Comparison of ENCODE assay signal across 9 mouse cellular contexts in genomic region chr16:35422141-35422540, GRCm38 (mm10). TPM values are rescaled to one million over a fixed set of nuclear protein-coding genes. Genes with fewer than 3 reads are reported as not detected.
DNase-seq lines count a peak whose midpoint lies in the region; ATAC-seq lines count a peak whose summit lies in the region.
"Had no signal": no experiment of that assay in that cellular context is flagged by ENCODE, and none has a peak within 500 bp of the region (broad histone marks: within the 10 kb centered on the region; RNA-seq: fewer than 3 reads in every experiment).

No protein-coding gene starts in this region.

- ATAC-seq in hindbrain, embryonic 16.5 days = no peak
- ATAC-seq in embryonic facial prominence, embryonic 11.5 days (replicated peaks; ENCODE audit: insufficient number of reproducible peaks, low FRiP score, low TSS enrichment, low read depth) = no peak
- ATAC-seq in lung, embryonic 15.5 days (ENCODE audit: borderline replicate concordance, extremely low read depth, low FRiP score, low TSS enrichment) = peak; percentile 31; the same call in 1 of the 2 replicates
- no peak for ATAC-seq in inflammation-experienced regulatory T-cells, adult 6 months

- H3K27ac ChIP-seq in hindbrain, embryonic 10.5 days = no peak overlapping the region
- H3K27ac ChIP-seq in hindbrain, embryonic 16.5 days (ENCODE audit: low read depth, low read length) = no peak overlapping the region
- no peak overlapping the region for H3K27ac ChIP-seq in embryonic facial prominence, embryonic 11.5 days (replicated peaks; ENCODE audit: low read depth, low read length)
- H3K27ac ChIP-seq in lung, embryonic 15.5 days = no peak overlapping the region
- H3K27ac ChIP-seq: neural tube, embryonic 12.5 days had no signal

- peaks cover 14% of the 10 kb centered on the region for H3K4me1 ChIP-seq in hindbrain, embryonic 10.5 days (replicated peaks)
- H3K4me1 ChIP-seq in hindbrain, embryonic 16.5 days (ENCODE audit: control insufficient read depth, insufficient read depth, low read depth, low read length) = peaks cover 10% of the 10 kb centered on the region
- no peaks in the 10 kb centered on the region for H3K4me1 ChIP-seq in embryonic facial prominence, embryonic 11.5 days (ENCODE audit: control insufficient read depth, insufficient read depth, low read length)
- no peaks in the 10 kb centered on the region for H3K4me1 ChIP-seq in lung, embryonic 15.5 days
- H3K4me1 ChIP-seq: neural tube, embryonic 12.5 days had no signal

- H3K4me2 ChIP-seq in hindbrain, embryonic 16.5 days (ENCODE audit: low read length) = no peak overlapping the region
- no peak overlapping the region for H3K4me2 ChIP-seq in embryonic facial prominence, embryonic 11.5 days (ENCODE audit: low read depth, low read length)
- no peak overlapping the region for H3K4me2 ChIP-seq in lung, embryonic 15.5 days
- H3K4me2 ChIP-seq: neural tube, embryonic 12.5 days had no signal

- peaks cover 10% of the 10 kb centered on the region for H3K36me3 ChIP-seq in hindbrain, embryonic 10.5 days
- H3K36me3 ChIP-seq in hindbrain, embryonic 16.5 days (ENCODE audit: control insufficient read depth, insufficient read depth, low read length) = no peaks in the 10 kb centered on the region
- no peaks in the 10 kb centered on the region for H3K36me3 ChIP-seq in embryonic facial prominence, embryonic 11.5 days (replicated peaks; ENCODE audit: control insufficient read depth, insufficient read depth, low read depth, low read length)
- H3K36me3 ChIP-seq in lung, embryonic 15.5 days = no peaks in the 10 kb centered on the region
- H3K36me3 ChIP-seq: neural tube, embryonic 12.5 days had no signal

- H3K4me3 ChIP-seq in hindbrain, embryonic 10.5 days = no peak overlapping the region
- no peak overlapping the region for H3K4me3 ChIP-seq in hindbrain, embryonic 16.5 days (ENCODE audit: low read length)
- H3K4me3 ChIP-seq in embryonic facial prominence, embryonic 11.5 days (ENCODE audit: low read depth, low read length) = no peak overlapping the region
- no peak overlapping the region for H3K4me3 ChIP-seq in lung, embryonic 15.5 days
- H3K4me3 ChIP-seq: neural tube, embryonic 12.5 days had no signal

- no peaks in the 10 kb centered on the region for H3K27me3 ChIP-seq in hindbrain, embryonic 10.5 days (ENCODE audit: insufficient read depth, poor library complexity, severe bottlenecking)
- H3K27me3 ChIP-seq in hindbrain, embryonic 16.5 days (replicated peaks; ENCODE audit: control insufficient read depth, insufficient read depth, low read length) = no peaks in the 10 kb centered on the region
- H3K27me3 ChIP-seq in embryonic facial prominence, embryonic 11.5 days (ENCODE audit: control insufficient read depth, insufficient read depth, low read length) = no peaks in the 10 kb centered on the region
- no peaks in the 10 kb centered on the region for H3K27me3 ChIP-seq in lung, embryonic 15.5 days
- H3K27me3 ChIP-seq: neural tube, embryonic 12.5 days had no signal

- H3K9me3 ChIP-seq in hindbrain, embryonic 10.5 days = no peaks in the 10 kb centered on the region
- H3K9me3 ChIP-seq in hindbrain, embryonic 16.5 days (ENCODE audit: control insufficient read depth, low read length) = no peaks in the 10 kb centered on the region
- H3K9me3 ChIP-seq in embryonic facial prominence, embryonic 11.5 days (replicated peaks; ENCODE audit: control insufficient read depth, low read length) = no peaks in the 10 kb centered on the region
- H3K9me3 ChIP-seq in lung, embryonic 15.5 days = no peaks in the 10 kb centered on the region
- H3K9me3 ChIP-seq: neural tube, embryonic 12.5 days had no signal

- 68% methylated on average over 4 of the region's 4 CpGs for WGBS in hindbrain, embryonic 10.5 days
- whole genome bisulfite sequencing in hindbrain, embryonic 16.5 days = 75% methylated on average over 4 of the region's 4 CpGs
- WGBS in embryonic facial prominence, embryonic 11.5 days = 71% methylated on average over 4 of the region's 4 CpGs
- WGBS in lung, embryonic 15.5 days = 56% methylated on average over 4 of the region's 4 CpGs

- no peak overlapping the region for H3K9ac ChIP-seq in hindbrain, embryonic 16.5 days (ENCODE audit: low read depth, low read length)
- no peak overlapping the region for H3K9ac ChIP-seq in embryonic facial prominence, embryonic 11.5 days (replicated peaks; ENCODE audit: low read length)
- H3K9ac ChIP-seq in lung, embryonic 15.5 days = no peak overlapping the region
- H3K9ac ChIP-seq: neural tube, embryonic 12.5 days had no signal

- DNase-seq in hindbrain, embryonic 10.5 days (ENCODE audit: low spot score) = peak; percentile 34
- DNase-seq in 416B (ENCODE audit: low read depth) = peak; percentile 10
- DNase-seq in adrenal gland, adult 2 months = peak; percentile 22
- DNase-seq in embryonic facial prominence, embryonic 11.5 days (ENCODE audit: low spot score) = peak; percentile 54
- no peak for DNase-seq in B cell, adult 2 months

RNA-seq across cellular contexts. Expression of gene Sec22a, which starts 58.4 kb away (rescaled TPM):
- polyA plus RNA-seq in hindbrain, embryonic 10.5 days (2016; fragmentation: Nextera tagmentation; extraction: Ambion mirVana) = 33.8 and 35.7 TPM in 2 replicates
- polyA plus RNA-seq in hindbrain, embryonic 16.5 days (2015; fragmentation: Nextera tagmentation; extraction: Ambion mirVana) = 37.3 and 38.3 TPM in 2 replicates
- total RNA-seq in adrenal gland, adult 2 months (2021) = 10 to 100 TPM; 21.6 to 25.1 TPM
- polyA plus RNA-seq in adrenal gland, adult 2 months (2012; rRNA removed) = 3.8 and 6.0 TPM in 2 replicates
- 34.2 and 36.8 TPM in 2 replicates for polyA plus RNA-seq in embryonic facial prominence, embryonic 11.5 days (2014; fragmentation: Nextera tagmentation; extraction: Ambion mirVana)
- polyA plus RNA-seq in lung, embryonic 15.5 days (2015; fragmentation: Nextera tagmentation; extraction: Ambion mirVana) = 45.2 and 47.4 TPM in 2 replicates
- 10 to 100 TPM; 36.9 to 46.5 (median 40.2) TPM for polyA plus RNA-seq in inflammation-experienced regulatory T-cells, adult 6 months (2017; shearing (Covaris generic))

Comparison
In these comparisons a context has a peak if more than half of its experiments do, and no peak if none do; other contexts are left out.
1. DNase-seq: peak in hindbrain, embryonic 10.5 days (single experiment), 416B (single experiment), adrenal gland, adult 2 months (single experiment) and embryonic facial prominence, embryonic 11.5 days (single experiment); none in B cell, adult 2 months (0 of 2).